Mouse (Mus musculus) CD4-positive, CD25-positive, alpha-beta regulatory T cell, adult 9 weeks (primary cell): ENCODE results near the gene Zfp78. TPM values are rescaled to one million over a fixed set of nuclear protein-coding genes. Genes with fewer than 3 reads are reported as not detected.

Source experiments
- polyA plus RNA-seq: library from polyadenylated mRNA; unstranded; fragments of 100-300 nt; shearing (Covaris generic); gene quantifications from one replicate; pipeline ENCODE4 v1.2.1, GENCODE M21; 2017

The Zfp78 gene
- 4.6 TPM for polyA plus RNA-seq

GRCm38 (mm10) chr7:6363047-6363488, at the start of gene Zfp78:
Zfp78 (plus strand) TSS chr7:6363280.

GRCm38 (mm10) chr7:6331233-6331956, 31.7 kb upstream of the Zfp78 start, which contains the start of gene Zfp583:
Zfp583 (minus strand) TSS chr7:6331285.

GRCm38 (mm10) chr7:6343501-6344071, 19.5 kb upstream of the Zfp78 start, which contains the start of gene Gm3854:
Gm3854 (plus strand) TSS chr7:6343759.

GRCm38 (mm10) chr7:6383044-6383455, 20.0 kb downstream of the Zfp78 start, which contains the start of gene Zfp28:
Zfp28 (plus strand) TSS chr7:6383295.

GRCm38 (mm10) chr7:6397996-6398975, 35.2 kb downstream of the Zfp78 start, which contains the start of gene Smim17:
Smim17 (plus strand) TSS chr7:6398715.

GRCm38 (mm10) chr7:6410043-6410442, 47.0 kb downstream of the Zfp78 start, which contains the start of gene Gm20715:
Gm20715 (plus strand) TSS chr7:6410277.

Other genes with a start within 250 kb of the Zfp78 start
- 25.3 TPM for gene Zfp787, start 207.3 kb upstream of the Zfp78 start, polyA plus RNA-seq
- gene Zfp444, start 191.1 kb upstream of the Zfp78 start, polyA plus RNA-seq: 5.0 TPM
- gene Galp, start 166.2 kb upstream of the Zfp78 start, polyA plus RNA-seq: not detected
- gene Zscan5b, start 141.0 kb upstream of the Zfp78 start, polyA plus RNA-seq: not detected
- not detected for gene Epp13, start 110.6 kb upstream of the Zfp78 start, polyA plus RNA-seq
- 8.0 TPM for gene Zfp667, start 76.7 kb upstream of the Zfp78 start, polyA plus RNA-seq
- 1.3 TPM for gene Zfp583, start 32.0 kb upstream of the Zfp78 start, polyA plus RNA-seq
- 0.65 TPM for gene Gm3854, start 19.5 kb upstream of the Zfp78 start, polyA plus RNA-seq
- 15.2 TPM for gene Zfp28, start 20.0 kb downstream of the Zfp78 start, polyA plus RNA-seq
- 0.43 TPM for gene Smim17, start 35.4 kb downstream of the Zfp78 start, polyA plus RNA-seq
- not detected for gene Gm20715, start 47.0 kb downstream of the Zfp78 start, polyA plus RNA-seq
- not detected for gene Olfr1344, start 75.4 kb downstream of the Zfp78 start, polyA plus RNA-seq
- gene Olfr1336, start 92.9 kb downstream of the Zfp78 start, polyA plus RNA-seq: 0.05 TPM
- gene Olfr1346, start 103.8 kb downstream of the Zfp78 start, polyA plus RNA-seq: not detected
- gene Olfr5, start 123.7 kb downstream of the Zfp78 start, polyA plus RNA-seq: not detected
- gene Olfr1347, start 136.5 kb downstream of the Zfp78 start, polyA plus RNA-seq: not detected
- not detected for gene Olfr1348, start 145.5 kb downstream of the Zfp78 start, polyA plus RNA-seq
- not detected for gene Olfr1349, start 159.7 kb downstream of the Zfp78 start, polyA plus RNA-seq
- gene Olfr1350, start 201.6 kb downstream of the Zfp78 start, polyA plus RNA-seq: not detected